Mouse (Mus musculus): ENCODE data around the gene Tmem143. TPM values are rescaled to one million over a fixed set of nuclear protein-coding genes. Genes with fewer than 3 reads are reported as not detected.

The Tmem143 gene
- total RNA-seq, 1 experiment from 2014 or later: 16.2 TPM

DNA sequence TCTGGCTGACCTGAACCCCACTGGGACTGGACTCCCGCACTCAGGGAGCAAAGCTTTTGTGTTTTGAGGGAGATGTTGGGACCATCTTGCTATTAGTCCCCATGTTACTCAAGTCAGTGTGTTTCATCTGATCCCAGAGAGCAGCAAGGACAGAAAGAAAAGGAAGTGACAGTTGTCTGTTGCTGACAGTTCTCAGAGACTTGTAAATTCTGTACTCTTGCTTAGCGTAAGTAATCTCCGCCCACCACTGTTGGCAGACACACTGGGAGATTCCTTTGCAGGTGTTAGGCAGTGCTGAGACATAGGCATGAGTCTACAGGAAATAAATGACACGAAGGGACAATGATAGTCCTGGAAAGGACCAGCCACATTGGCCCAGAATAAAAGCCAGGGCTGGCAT, 59.9 kb downstream of the Tmem143 start:
- ATAC-seq (replicated peaks in 1 of 2; ENCODE audit: insufficient read depth in 1 of 2, low FRiP score in 2 of 2, low TSS enrichment in 1 of 2, low read depth in 1 of 2, poor library complexity in 2 of 2, severe bottlenecking in 2 of 2): no peak

Other genes starting within 250 kb of the Tmem143 start
- not detected in 2 replicates for gene Fut2, start 230.5 kb upstream of the Tmem143 start, total RNA-seq (2017)
- gene Ntn5, start 212.9 kb upstream of the Tmem143 start, total RNA-seq (2017): not detected in 2 replicates
- gene Sec1, start 202.5 kb upstream of the Tmem143 start, total RNA-seq (2017): not detected in 2 replicates
- gene Car11, start 197.1 kb upstream of the Tmem143 start, total RNA-seq (2017): 0.30 and 1.1 TPM in 2 replicates
- 11.5 and 25.3 TPM in 2 replicates for gene Dbp, start 191.9 kb upstream of the Tmem143 start, total RNA-seq (2017)
- 1,764 and 1,816 TPM in 2 replicates for gene Rpl18, start 181.5 kb upstream of the Tmem143 start, total RNA-seq (2017)
- 8.2 and 10.9 TPM in 2 replicates for gene Sphk2, start 178.9 kb upstream of the Tmem143 start, total RNA-seq (2017)
- 0.79 and 1.8 TPM in 2 replicates for gene Fam83e, start 175.7 kb upstream of the Tmem143 start, total RNA-seq (2017)
- not detected in 2 replicates for gene Spaca4, start 171.1 kb upstream of the Tmem143 start, total RNA-seq (2017)
- gene Lmtk3, start 113.2 kb upstream of the Tmem143 start, total RNA-seq (2017): 0.10 TPM in 1 of 2 replicates, not detected in the other
- gene Sult2b1, start 112.3 kb upstream of the Tmem143 start, total RNA-seq (2017): 4.1 TPM in 1 of 2 replicates, not detected in the other
- 46.6 and 82.7 TPM in 2 replicates for gene Cyth2, start 82.4 kb upstream of the Tmem143 start, total RNA-seq (2017)
- gene Kcnj14, start 72.2 kb upstream of the Tmem143 start, total RNA-seq (2017): 0.63 TPM in 1 of 2 replicates, not detected in the other
- gene Grwd1, start 66.0 kb upstream of the Tmem143 start, total RNA-seq (2017): 17.1 and 19.3 TPM in 2 replicates
- 56.0 and 63.8 TPM in 2 replicates for gene Kdelr1, start 24.2 kb upstream of the Tmem143 start, total RNA-seq (2017)
- 0.10 and 0.31 TPM in 2 replicates for gene Grin2d, start 18.6 kb upstream of the Tmem143 start, total RNA-seq (2017)
- gene Syngr4, start 227 bp upstream of the Tmem143 start, total RNA-seq (2017): not detected in 2 replicates
- 193 and 200 TPM in 2 replicates for gene Emp3, start 24.5 kb downstream of the Tmem143 start, total RNA-seq (2017)
- gene Ccdc114, start 27.1 kb downstream of the Tmem143 start, total RNA-seq (2017): 3.2 and 6.8 TPM in 2 replicates
- not detected in 2 replicates for gene Abcc6, start 133.4 kb downstream of the Tmem143 start, total RNA-seq (2017)
- gene Nomo1, start 136.8 kb downstream of the Tmem143 start, total RNA-seq (2017): 36.7 and 48.5 TPM in 2 replicates
- gene Kcnj11, start 203.8 kb downstream of the Tmem143 start, total RNA-seq (2017): not detected in 2 replicates